Mouse (Mus musculus): Measurements from ENCODE around the gene Itih4. TPM values are rescaled to one million over a fixed set of nuclear protein-coding genes. Genes with fewer than 3 reads are reported as not detected.
A peak's percentile ranks its signal among the peaks of the same experiment; 100 is the strongest.

Gene Itih4
- 6.7 and 7.9 TPM in 2 replicates for polyA plus RNA-seq (2015; fragmentation: Nextera tagmentation; extraction: Ambion mirVana)

DNA sequence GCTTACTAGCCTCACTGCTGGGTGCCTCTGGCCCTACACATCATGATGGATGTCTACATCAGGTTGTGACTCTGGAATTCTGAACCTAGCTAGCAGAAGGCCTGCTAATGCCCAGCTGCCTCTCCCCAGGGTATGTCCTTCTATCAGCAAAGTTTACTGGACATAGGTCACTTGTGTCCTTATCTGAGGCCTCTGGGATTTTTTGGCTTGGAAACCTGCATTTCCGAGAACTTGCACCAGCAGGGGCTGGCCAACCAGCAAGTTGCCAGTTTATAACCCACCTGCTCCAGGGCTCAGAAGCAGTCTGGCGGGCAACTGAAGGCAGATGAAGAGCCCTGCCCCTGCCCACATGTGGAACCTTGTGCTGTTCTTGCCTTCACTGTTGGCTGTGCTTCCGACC, at the start of gene Itih4:
TSS of gene Itih4 (plus strand) at position 273 of the 400 bp plus-strand sequence.
- Histone ChIP-seq H3K36me3 (ENCODE audit: insufficient read depth, low read length) (no peaks in the 10 kb centered on the region), H3K27ac (ENCODE audit: low read length) (peak within 1 kb of the TSS; percentile 61; the same call in 1 of the 2 replicates), H3K4me2 (replicated peaks; ENCODE audit: low read depth, low read length) (no peak within 1 kb of the TSS), H3K4me1 (ENCODE audit: insufficient read depth, low read depth, low read length) (peaks cover 10% of the 10 kb centered on the region), H3K27me3 (replicated peaks; ENCODE audit: insufficient read depth, low read length) (no peaks in the 10 kb centered on the region), H3K4me3 (ENCODE audit: low read depth, low read length) (no peak within 1 kb of the TSS), H3K9ac (replicated peaks; ENCODE audit: low read depth) (no peak within 1 kb of the TSS), H3K9me3 (ENCODE audit: low read length) (no peaks in the 10 kb centered on the region)
- no peak for TF ChIP-seq EP300 (IDR thresholded peaks at IDR 0.05)
- no peak for TF ChIP-seq CTCF (IDR thresholded peaks at IDR 0.05)
- DNase-seq (ENCODE audit: low spot score), result no peak
- ATAC-seq, result no peak
- WGBS, result 83% methylated on average over 3 of the region's 3 CpGs

- Histone ChIP-seq H3K27me3 (replicated peaks; ENCODE audit: insufficient read depth, low read length) (no peaks in the 10 kb centered on the region), H3K27ac (ENCODE audit: low read length) (no peak overlapping the region), H3K36me3 (ENCODE audit: insufficient read depth, low read length) (no peaks in the 10 kb centered on the region; the same call in 1 of the 2 replicates), H3K4me3 (ENCODE audit: low read depth, low read length) (no peak overlapping the region), H3K4me2 (replicated peaks; ENCODE audit: low read depth, low read length) (no peak overlapping the region), H3K9me3 (ENCODE audit: low read length) (no peaks in the 10 kb centered on the region), H3K4me1 (ENCODE audit: insufficient read depth, low read depth, low read length) (no peaks in the 10 kb centered on the region), H3K9ac (replicated peaks; ENCODE audit: low read depth) (no peak overlapping the region)
- ATAC-seq (no peak), DNase-seq (ENCODE audit: low spot score) (no peak)
- TF ChIP-seq EP300 (IDR thresholded peaks at IDR 0.05) (no peak), CTCF (IDR thresholded peaks at IDR 0.05) (no peak)
- WGBS, result 83% methylated on average over 14 of the region's 14 CpGs
Observed at GRCm38 (mm10) chr14:30837416-30837996, 48.8 kb upstream of the Itih4 start.

- WGBS, result 90% methylated on average over 3 of the region's 3 CpGs
- Histone ChIP-seq H3K4me2 (replicated peaks; ENCODE audit: low read depth, low read length) (no peak overlapping the region), H3K4me3 (ENCODE audit: low read depth, low read length) (no peak overlapping the region), H3K4me1 (ENCODE audit: insufficient read depth, low read depth, low read length) (no peaks in the 10 kb centered on the region), H3K27me3 (replicated peaks; ENCODE audit: insufficient read depth, low read length) (no peaks in the 10 kb centered on the region), H3K36me3 (ENCODE audit: insufficient read depth, low read length) (no peaks in the 10 kb centered on the region; the same call in 1 of the 2 replicates), H3K9me3 (ENCODE audit: low read length) (no peaks in the 10 kb centered on the region), H3K27ac (ENCODE audit: low read length) (no peak overlapping the region), H3K9ac (replicated peaks; ENCODE audit: low read depth) (no peak overlapping the region)
- DNase-seq (ENCODE audit: low spot score) (no peak), ATAC-seq (no peak)
- TF ChIP-seq EP300 (IDR thresholded peaks at IDR 0.05) (no peak), CTCF (IDR thresholded peaks at IDR 0.05) (no peak)
Observed at GRCm38 (mm10) chr14:30843701-30844100, 42.6 kb upstream of the Itih4 start.

GRCm38 (mm10) chr14:30850504-30850903, 35.8 kb upstream of the Itih4 start:
- DNase-seq (ENCODE audit: low spot score) (no peak), ATAC-seq (no peak)
- Histone ChIP-seq H3K4me3 (ENCODE audit: low read depth, low read length) (no peak overlapping the region), H3K4me1 (ENCODE audit: insufficient read depth, low read depth, low read length) (no peaks in the 10 kb centered on the region), H3K9me3 (ENCODE audit: low read length) (no peaks in the 10 kb centered on the region), H3K27me3 (replicated peaks; ENCODE audit: insufficient read depth, low read length) (no peaks in the 10 kb centered on the region), H3K9ac (replicated peaks; ENCODE audit: low read depth) (no peak overlapping the region), H3K27ac (ENCODE audit: low read length) (no peak overlapping the region), H3K4me2 (replicated peaks; ENCODE audit: low read depth, low read length) (no peak overlapping the region), H3K36me3 (ENCODE audit: insufficient read depth, low read length) (no peaks in the 10 kb centered on the region)
- WGBS, result 94% methylated on average over 5 of the region's 5 CpGs
- TF ChIP-seq EP300 (IDR thresholded peaks at IDR 0.05), result no peak
- TF ChIP-seq CTCF (IDR thresholded peaks at IDR 0.05), result no peak

- no peaks in the 10 kb centered on the region for H3K36me3 ChIP-seq (ENCODE audit: insufficient read depth, low read length)
- no peak overlapping the region for H3K4me3 ChIP-seq (ENCODE audit: low read depth, low read length)
- H3K27ac ChIP-seq (ENCODE audit: low read length), result no peak overlapping the region
- no peaks in the 10 kb centered on the region for H3K9me3 ChIP-seq (ENCODE audit: low read length)
- no peak for ATAC-seq
- 85% methylated on average over 5 of the region's 5 CpGs for WGBS
- no peak for DNase-seq (ENCODE audit: low spot score)
- H3K27me3 ChIP-seq (replicated peaks; ENCODE audit: insufficient read depth, low read length), result no peaks in the 10 kb centered on the region
- TF ChIP-seq CTCF (IDR thresholded peaks at IDR 0.05) (no peak), EP300 (IDR thresholded peaks at IDR 0.05) (no peak)
- H3K4me1 ChIP-seq (ENCODE audit: insufficient read depth, low read depth, low read length), result no peaks in the 10 kb centered on the region
- no peak overlapping the region for H3K4me2 ChIP-seq (replicated peaks; ENCODE audit: low read depth, low read length)
- H3K9ac ChIP-seq (replicated peaks; ENCODE audit: low read depth), result no peak overlapping the region
Observed at GRCm38 (mm10) chr14:30852325-30852724, 34.0 kb upstream of the Itih4 start.

GRCm38 (mm10) chr14:30855316-30855715, 31.0 kb upstream of the Itih4 start:
- Histone ChIP-seq H3K4me2 (replicated peaks; ENCODE audit: low read depth, low read length) (no peak overlapping the region), H3K27ac (ENCODE audit: low read length) (no peak overlapping the region), H3K27me3 (replicated peaks; ENCODE audit: insufficient read depth, low read length) (no peaks in the 10 kb centered on the region), H3K36me3 (ENCODE audit: insufficient read depth, low read length) (no peaks in the 10 kb centered on the region), H3K4me1 (ENCODE audit: insufficient read depth, low read depth, low read length) (no peaks in the 10 kb centered on the region), H3K9ac (replicated peaks; ENCODE audit: low read depth) (no peak overlapping the region), H3K9me3 (ENCODE audit: low read length) (no peaks in the 10 kb centered on the region), H3K4me3 (ENCODE audit: low read depth, low read length) (no peak overlapping the region)
- ATAC-seq, result peak; percentile 53
- TF ChIP-seq CTCF (IDR thresholded peaks at IDR 0.05) (no peak), EP300 (IDR thresholded peaks at IDR 0.05) (peak; percentile 60)
- WGBS, result 72% methylated on average over 3 of the region's 3 CpGs
- DNase-seq (ENCODE audit: low spot score), result peak; percentile 49
